Mouse (Mus musculus) lung, adult 18-20 months (tissue): ENCODE measurements around the gene Hcar2.
A peak's percentile ranks its signal among the peaks of the same experiment; 100 is the strongest.

ENCODE experiments used
- DNase-seq, 2 experiments: peaks; one replicate each; pipeline ENCODE4 v3.0.0; 2022; ENCODE audit warnings: mixed read lengths in 2 of 2

Hcar2 gene

DNA sequence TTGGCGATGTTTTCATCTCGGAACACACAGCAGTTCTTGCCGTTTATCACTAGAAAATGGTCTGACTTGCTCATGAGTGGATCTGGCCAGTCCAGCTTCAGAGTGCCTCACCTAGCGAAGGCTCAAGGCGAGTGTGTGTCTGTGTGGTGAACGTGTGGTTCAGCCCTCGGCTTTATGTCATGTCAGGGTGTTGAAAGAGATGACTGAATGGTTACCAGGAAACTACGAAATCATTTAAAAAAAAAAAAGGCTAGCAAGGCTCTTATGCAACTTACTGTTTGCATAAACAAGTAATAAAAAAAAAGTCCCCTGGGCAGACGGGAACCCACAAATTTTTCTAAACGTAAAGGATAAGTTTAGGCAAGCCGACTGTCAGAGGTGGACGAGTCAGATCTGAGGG is at the start of gene Hcar2:
Gene Hcar2, minus strand, starts transcription at position 135 of the 400 bp plus-strand sequence.
- peak; percentile 36 to 56 for DNase-seq

- DNase-seq, result no peak
These were observed 49.6 kb upstream of the Hcar2 start for GRCm38 (mm10) chr5:123914852-123915251.

DNA sequence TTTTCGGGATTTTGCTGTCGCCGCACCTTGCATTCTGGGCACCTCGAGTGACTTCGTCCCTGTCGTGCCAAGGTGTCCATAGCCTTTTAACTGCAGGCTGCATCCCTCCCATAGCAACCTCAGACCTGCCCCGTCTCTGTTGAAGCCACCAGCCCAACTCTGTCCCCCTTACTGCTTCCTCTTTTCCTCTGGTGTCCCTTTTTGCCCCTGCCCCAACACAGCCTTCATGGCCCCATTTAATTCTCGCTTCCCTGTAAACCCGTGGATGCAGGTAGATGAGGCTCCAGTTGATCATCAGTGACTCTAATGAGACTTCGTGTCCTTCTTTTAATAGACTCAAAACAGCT is 42.3 kb upstream of the Hcar2 start:
- DNase-seq, result no peak

DNA sequence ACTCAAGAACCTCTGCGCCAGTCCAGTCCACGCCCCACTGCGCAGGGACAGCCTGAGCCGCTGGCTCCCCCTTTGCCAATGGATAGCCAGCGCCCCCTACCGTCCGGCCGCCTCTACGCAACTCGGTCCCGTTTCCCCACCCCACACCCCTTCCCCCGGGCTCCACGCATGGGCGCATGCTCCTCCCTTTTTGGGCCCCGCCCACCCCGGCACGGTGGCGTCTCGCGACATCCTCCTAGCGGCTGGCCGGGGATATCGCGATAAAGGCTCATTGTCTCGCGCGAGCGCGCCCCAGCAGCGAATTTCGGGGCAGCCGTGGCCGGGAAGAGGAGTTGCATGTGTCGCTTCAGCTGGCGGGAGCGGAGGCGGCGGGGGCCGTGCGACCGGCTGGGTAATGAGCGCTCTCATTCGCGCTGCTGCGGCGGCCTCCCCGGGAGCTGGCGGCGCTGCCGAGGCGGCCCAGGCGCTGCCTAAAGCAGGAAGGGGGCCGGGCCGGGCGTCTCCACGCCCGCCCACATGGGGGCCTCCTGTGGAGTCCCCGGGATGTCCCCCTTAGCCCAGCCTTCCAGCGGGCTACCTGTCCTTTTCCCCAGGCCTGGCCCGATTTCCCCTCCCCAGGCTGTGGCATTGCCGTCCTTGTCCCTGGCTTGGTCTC is 41.8 kb upstream of the Hcar2 start, which contains the start of gene Denr:
Gene Denr, plus strand, starts transcription at position 200 of the 655 bp plus-strand sequence.
- peak; percentile 98 to 99 for DNase-seq

DNA sequence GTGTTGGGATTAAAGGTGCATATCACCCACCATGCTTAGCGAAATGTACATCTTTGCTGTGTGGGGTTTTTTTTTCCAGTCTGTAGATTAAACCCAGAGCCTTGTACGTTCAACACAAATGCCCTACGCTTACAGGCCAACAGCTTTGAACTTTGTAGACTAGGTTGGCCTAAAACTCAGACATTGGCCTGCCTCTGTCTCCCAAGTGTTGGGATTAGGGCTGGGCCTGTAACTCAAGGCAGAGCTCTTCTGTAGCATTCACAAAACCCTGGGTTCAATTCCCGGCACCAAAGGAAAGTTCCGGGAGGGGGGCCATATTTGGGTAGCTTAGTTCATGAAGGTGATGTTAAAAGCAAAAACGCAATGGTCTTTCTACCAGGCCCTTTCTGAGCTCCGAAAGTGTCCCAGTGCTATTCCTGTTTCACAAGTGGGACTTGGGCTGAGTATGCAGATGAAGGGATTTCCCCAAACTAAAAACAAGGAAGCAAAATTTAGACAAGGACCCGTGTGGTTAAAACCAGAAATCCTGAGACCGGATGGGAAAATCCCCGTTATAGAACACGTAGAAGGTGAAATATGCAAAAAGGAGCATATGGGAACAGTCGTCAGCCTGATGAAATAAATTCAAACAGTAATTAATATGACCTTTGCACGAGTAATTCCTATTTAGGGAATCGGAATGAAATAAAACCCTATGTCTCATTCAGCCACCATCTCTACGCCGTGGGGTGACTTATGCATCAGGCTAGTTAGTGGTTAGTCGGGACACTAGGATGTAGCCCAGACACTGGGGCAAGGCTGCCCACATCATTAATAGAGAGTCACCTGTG is 41.1 kb upstream of the Hcar2 start:
- peak in 1 of 2 experiments; percentile 7 for DNase-seq

GRCm38 (mm10) chr5:123904059-123904672 is 38.9 kb upstream of the Hcar2 start:
- DNase-seq, result peak; percentile 33 to 48

- DNase-seq, result peak; percentile 17 to 24
These were observed 32.1 kb upstream of the Hcar2 start for GRCm38 (mm10) chr5:123897352-123897751.

GRCm38 (mm10) chr5:123896395-123896794 is 31.1 kb upstream of the Hcar2 start:
- DNase-seq, result no peak

GRCm38 (mm10) chr5:123893520-123893919 is 28.2 kb upstream of the Hcar2 start:
- no peak for DNase-seq

- DNase-seq, result no peak
These were observed 26.4 kb upstream of the Hcar2 start for GRCm38 (mm10) chr5:123891669-123892068.

GRCm38 (mm10) chr5:123890987-123891386 is 25.7 kb upstream of the Hcar2 start:
- no peak for DNase-seq

- no peak for DNase-seq
These were observed 25.0 kb upstream of the Hcar2 start for GRCm38 (mm10) chr5:123890312-123890711.

DNA sequence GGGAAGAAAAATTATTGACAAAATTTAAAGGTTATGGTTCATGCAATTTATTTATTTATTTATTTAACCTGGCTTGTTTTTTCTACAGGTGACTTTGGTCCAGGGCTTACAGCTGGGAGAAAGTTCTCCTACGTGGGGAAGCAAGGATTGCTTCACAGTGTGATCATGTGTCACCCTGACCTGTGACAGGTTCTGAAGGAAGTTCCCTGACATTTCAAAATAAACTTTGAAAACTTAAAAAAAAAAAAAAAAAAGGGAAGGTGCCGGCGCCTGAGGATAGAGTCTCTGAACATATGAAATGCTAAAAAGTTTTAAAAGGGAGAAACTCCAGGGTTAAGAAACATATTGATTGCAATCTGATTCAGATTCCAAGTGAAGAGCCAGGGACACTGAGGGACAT is 21.1 kb upstream of the Hcar2 start:
- DNase-seq, result no peak

DNA sequence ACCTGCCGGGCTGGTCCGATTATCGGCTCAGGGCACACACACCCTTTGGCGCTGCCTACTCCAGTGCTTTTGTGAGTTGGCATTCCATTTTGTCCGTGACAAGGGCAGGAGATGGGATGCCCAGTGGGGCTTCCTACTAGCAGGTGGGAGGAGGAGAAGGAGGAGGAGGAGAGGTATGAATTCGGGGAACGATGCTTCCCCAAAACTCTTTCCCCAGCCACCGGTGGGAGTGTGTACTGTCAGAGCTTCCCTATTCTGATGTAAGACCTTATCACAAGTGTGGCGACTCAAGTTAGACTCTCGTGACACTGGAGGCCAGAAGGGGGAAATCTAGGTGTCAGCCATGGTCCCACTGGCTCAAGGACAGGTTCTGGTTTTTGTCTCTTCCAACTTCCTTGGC is 19.0 kb upstream of the Hcar2 start:
- DNase-seq, result no peak

- DNase-seq, result no peak
These were observed 18.6 kb upstream of the Hcar2 start for GRCm38 (mm10) chr5:123883891-123884290.

DNA sequence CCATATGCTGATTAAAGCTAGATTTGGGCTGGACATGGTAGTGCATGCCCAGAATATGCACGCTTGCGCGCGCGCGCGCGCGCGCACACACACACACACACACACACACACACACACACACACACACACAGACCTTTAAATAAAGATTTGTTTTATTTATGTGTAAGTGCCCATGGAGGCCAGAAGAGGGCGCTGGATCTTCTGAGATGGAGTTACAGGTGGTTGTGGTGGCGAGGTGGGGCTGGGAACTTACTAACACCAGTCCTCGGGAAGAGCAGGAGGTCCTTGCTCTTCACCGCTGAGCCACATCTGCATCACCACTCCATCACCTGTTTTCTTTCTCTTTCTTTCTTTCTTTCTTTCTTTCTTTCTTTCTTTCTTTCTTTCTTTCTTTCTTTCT is 15.5 kb upstream of the Hcar2 start:
- DNase-seq, result no peak

GRCm38 (mm10) chr5:123879928-123880327 is 14.6 kb upstream of the Hcar2 start, which contains the start of gene Hcar1:
Hcar1 (minus strand) TSS chr5:123880020.
- peak; percentile 19 to 22 for DNase-seq

DNA sequence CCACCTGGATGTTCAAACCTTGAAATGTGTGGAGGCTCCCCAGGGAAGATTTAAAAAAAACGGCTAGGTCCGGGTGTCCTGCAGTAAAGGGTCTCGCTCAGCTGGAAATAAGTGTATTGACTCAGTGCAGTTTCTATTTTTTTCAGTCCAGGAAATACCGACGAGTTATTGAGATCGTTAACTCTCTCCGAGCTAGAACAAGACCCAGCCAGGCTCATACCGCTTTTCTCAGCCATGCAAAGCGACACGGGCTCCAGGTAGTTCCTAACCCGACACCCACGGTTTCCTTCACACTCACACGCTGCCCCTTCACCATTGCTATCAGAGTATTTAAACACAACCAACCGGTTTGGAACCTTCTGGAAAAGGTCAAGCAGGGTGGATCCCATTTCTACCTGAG is 12.8 kb upstream of the Hcar2 start:
- no peak for DNase-seq

GRCm38 (mm10) chr5:123874177-123874576 is 8.9 kb upstream of the Hcar2 start:
- DNase-seq, result no peak

DNA sequence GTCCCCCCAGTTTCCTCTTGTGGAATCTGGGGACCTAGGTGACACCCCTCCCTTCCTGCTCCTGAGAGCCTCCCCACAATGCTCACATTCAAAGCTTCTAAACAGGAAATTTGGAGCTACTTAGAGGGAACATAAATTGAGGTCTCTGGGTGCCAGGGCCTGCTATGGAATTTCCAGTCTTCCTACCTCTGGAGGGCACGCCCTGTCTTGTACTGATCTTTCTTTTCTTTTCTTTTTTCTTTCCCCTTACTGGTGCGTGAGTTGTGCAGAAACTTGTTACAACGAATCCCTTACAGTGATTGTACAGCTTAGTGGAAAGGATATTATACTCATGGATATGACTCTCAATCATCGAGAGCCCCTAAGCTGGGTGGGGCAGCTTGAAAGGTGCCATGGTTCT is 4.3 kb upstream of the Hcar2 start:
- DNase-seq, result no peak

DNA sequence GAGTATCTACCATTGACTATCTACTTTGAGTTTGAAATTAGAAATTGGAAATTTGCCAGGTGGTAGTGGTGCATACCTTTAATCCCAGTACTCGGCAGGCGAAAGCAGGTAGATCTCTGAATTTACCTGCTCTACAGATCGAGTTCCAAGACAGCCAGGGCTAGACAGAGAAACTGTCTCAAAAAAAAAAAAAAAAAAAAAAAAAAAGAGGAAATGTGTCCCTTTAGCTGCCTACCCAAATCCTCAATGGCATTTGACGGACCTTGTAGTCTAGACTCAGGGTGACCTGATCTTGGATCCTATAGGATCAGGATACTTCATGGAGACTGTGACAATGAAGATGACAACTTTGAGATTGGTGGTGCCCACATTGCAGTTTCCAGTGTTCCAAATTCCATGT is 1.2 kb upstream of the Hcar2 start:
- DNase-seq, result no peak

DNA sequence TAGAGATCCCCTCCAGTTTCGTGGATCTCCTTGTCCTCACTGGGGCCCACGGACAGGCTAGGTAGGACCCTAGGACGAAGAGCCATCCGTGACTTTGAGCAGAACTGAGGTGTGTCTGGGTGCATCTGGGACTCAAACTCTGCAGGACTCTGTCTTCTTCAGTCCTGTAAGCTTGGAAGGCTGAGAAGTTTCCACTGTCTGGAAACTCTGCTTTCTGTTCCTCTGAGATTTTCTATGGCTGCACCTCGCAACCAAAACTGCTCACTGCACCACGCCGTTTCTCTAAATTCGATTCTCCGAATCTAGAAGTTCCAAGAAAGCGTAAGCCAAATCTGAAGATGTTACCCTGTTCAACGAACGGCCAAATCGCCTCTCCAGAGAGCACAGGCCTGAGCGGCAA is 1.4 kb downstream of the Hcar2 start:
- DNase-seq, result no peak
